7 mouse cellular contexts compared by ENCODE assay signal in the genomic region with DNA sequence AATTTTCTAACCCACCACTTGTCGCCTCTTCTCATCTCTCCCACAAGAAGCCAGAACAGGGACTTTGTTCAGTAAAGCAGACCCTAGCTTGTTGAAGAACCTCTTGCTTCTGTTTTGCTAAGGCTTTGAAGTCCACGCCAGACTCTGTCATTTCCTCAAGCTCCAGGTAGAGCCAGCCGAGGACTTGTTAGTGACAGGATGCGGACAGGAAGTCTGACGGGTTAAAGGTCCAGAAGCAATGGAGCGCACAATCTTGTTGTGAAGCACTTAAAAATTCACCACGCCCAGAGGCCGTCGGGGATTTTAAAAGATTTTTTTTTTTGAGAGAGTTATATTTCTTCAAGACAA. TPM values are rescaled to one million over a fixed set of nuclear protein-coding genes. Genes with fewer than 3 reads are reported as not detected.
DNase-seq lines count a peak whose midpoint lies in the region; ATAC-seq and TF ChIP-seq lines count a peak whose summit lies in the region.

No protein-coding gene starts in this region.

- H3K9me3 ChIP-seq in CH12.LX (replicated peaks; ENCODE audit: low read length), result no peaks in the 10 kb centered on the region
- no peaks in the 10 kb centered on the region for H3K9me3 ChIP-seq in heart, embryonic 12.5 days (replicated peaks)
- H3K9me3 ChIP-seq in kidney, embryonic 15.5 days (replicated peaks), result no peaks in the 10 kb centered on the region

- H3K79me2 ChIP-seq in CH12.LX (replicated peaks; ENCODE audit: control insufficient read depth, extremely low read depth, insufficient read depth, poor library complexity, severe bottlenecking) (peaks cover 39% of the 10 kb centered on the region), macrophage (ENCODE audit: inconsistent target) (peaks cover 37% of the 10 kb centered on the region)

- dilution Hi-C loops in CH12.LX (cut with MboI; ENCODE audit: extremely low pct_ligation_motif_present, extremely low pct_unique_long_range_greater_than_20kb, low sequenced_read_pairs), result no loop called here

- TF ChIP-seq POLR2A in CH12.LX (IDR thresholded peaks at IDR 0.05; ENCODE audit: low read depth, low read length), result no peak

- in situ Hi-C loops in CH12.LX (cut with MboI; ENCODE audit: low pct_ligation_motif_present, low pct_unique_long_range_greater_than_20kb, low sequenced_read_pairs), result no loop called here

- peak overlapping the region; percentile 49 for H3K9ac ChIP-seq in CH12.LX (ENCODE audit: insufficient read depth, low read depth)
- H3K9ac ChIP-seq in heart, embryonic 12.5 days, result peak overlapping the region; percentile 98
- peak overlapping the region; percentile 88 for H3K9ac ChIP-seq in kidney, embryonic 15.5 days

- H3K4me3 ChIP-seq in CH12.LX (replicated peaks in 1 of 3; ENCODE audit: low read depth in 2 of 3, low read length in 2 of 3, poor library complexity in 1 of 3) (peak overlapping the region; percentile 44 to 96 (median 51)), macrophage (ENCODE audit: inconsistent target) (peak overlapping the region; percentile 29)
- H3K4me3 ChIP-seq in heart, embryonic 12.5 days, result peak overlapping the region; percentile 83
- H3K4me3 ChIP-seq in kidney, embryonic 15.5 days (replicated peaks), result peak overlapping the region; percentile 95

- TF ChIP-seq CTCF in CH12.LX (conservative IDR thresholded peaks at IDR 0.05 in 1 of 2, IDR thresholded peaks at IDR 0.05 in 1 of 2; ENCODE audit: low read depth in 2 of 2, low read length in 2 of 2), result no peak

- DNase-seq in CH12.LX (ENCODE audit: extremely low read depth), result no peak
- DNase-seq in adipocyte (ENCODE audit: low spot score), result peak; percentile 52
- peak; percentile 69 for DNase-seq in thymus, postnatal 25 days
- no peak for DNase-seq in cerebellum, adult 11-12 months

- H3K4me1 ChIP-seq in CH12.LX (ENCODE audit: control insufficient read depth in 1 of 2, insufficient read depth in 2 of 2), result peaks cover 21 to 55% of the 10 kb centered on the region in 2 experiments
- H3K4me1 ChIP-seq in heart, embryonic 12.5 days (replicated peaks), result peaks cover 64% of the 10 kb centered on the region
- peaks cover 75% of the 10 kb centered on the region for H3K4me1 ChIP-seq in kidney, embryonic 15.5 days

- no peaks in the 10 kb centered on the region for H3K27me3 ChIP-seq in CH12.LX (replicated peaks)
- no peaks in the 10 kb centered on the region for H3K27me3 ChIP-seq in heart, embryonic 12.5 days (replicated peaks)
- H3K27me3 ChIP-seq in kidney, embryonic 15.5 days, result no peaks in the 10 kb centered on the region

- peak overlapping the region; percentile 84 for H3K4me2 ChIP-seq in CH12.LX (ENCODE audit: insufficient read depth, low read depth, poor library complexity, severe bottlenecking)
- H3K4me2 ChIP-seq in heart, embryonic 12.5 days, result peak overlapping the region; percentile 78
- H3K4me2 ChIP-seq in kidney, embryonic 15.5 days, result peak overlapping the region; percentile 96

- WGBS in heart, embryonic 12.5 days, result 6% methylated on average over 9 of the region's 9 CpGs
- WGBS in kidney, embryonic 15.5 days, result 5% methylated on average over 9 of the region's 9 CpGs
- 7% methylated on average over 9 of the region's 9 CpGs for WGBS in macrophage (ENCODE audit: missing documents)

- H3K27ac ChIP-seq in CH12.LX (ENCODE audit: insufficient read depth, low read depth) (peak overlapping the region; percentile 88; the same call in 1 of the 2 replicates), macrophage (peak overlapping the region; percentile 99)
- H3K27ac ChIP-seq in heart, embryonic 12.5 days (ENCODE audit: poor library complexity, severe bottlenecking), result peak overlapping the region; percentile 100
- H3K27ac ChIP-seq in kidney, embryonic 15.5 days, result peak overlapping the region; percentile 99

- no peak for TF ChIP-seq RAD21 in CH12.LX (IDR thresholded peaks at IDR 0.05; ENCODE audit: low read depth, low read length)

- H3K36me3 ChIP-seq in CH12.LX (replicated peaks in 1 of 2; ENCODE audit: control insufficient read depth in 1 of 2, insufficient read depth in 1 of 2, low read length in 1 of 2) (peaks cover 2 to 17% of the 10 kb centered on the region in 2 experiments), macrophage (ENCODE audit: inconsistent target) (no peaks in the 10 kb centered on the region)
- no peaks in the 10 kb centered on the region for H3K36me3 ChIP-seq in heart, embryonic 12.5 days
- peaks cover 4% of the 10 kb centered on the region; the same call in 1 of the 2 replicates for H3K36me3 ChIP-seq in kidney, embryonic 15.5 days

- TF ChIP-seq EP300 in CH12.LX (IDR thresholded peaks at IDR 0.05; ENCODE audit: low read length), result no peak

- ATAC-seq in heart, embryonic 12.5 days (ENCODE audit: insufficient number of reproducible peaks, low FRiP score), result no peak
- no peak for ATAC-seq in kidney, embryonic 15.5 days (replicated peaks; ENCODE audit: low FRiP score)

TF ChIP-seq in CH12.LX, 34 proteins besides CTCF, POLR2A, EP300 and RAD21:
- TF ChIP-seq MXI1 (IDR thresholded peaks at IDR 0.05; ENCODE audit: low read depth, low read length) (no peak; the same call in 1 of the 2 replicates), MYC (IDR thresholded peaks at IDR 0.05; ENCODE audit: low read depth, low read length) (no peak), POLR2AphosphoS2 (IDR thresholded peaks at IDR 0.05; ENCODE audit: low read depth, low read length) (no peak), NELFE (IDR thresholded peaks at IDR 0.05; ENCODE audit: low read depth, low read length) (no peak), ELF1 (IDR thresholded peaks at IDR 0.05; ENCODE audit: low read depth, low read length) (0 out of 2 replicates have a peak, but pooled peaks have one; percentile 7), IRF4 (IDR thresholded peaks at IDR 0.05; ENCODE audit: low read depth, low read length) (0 out of 2 replicates have a peak, but pooled peaks have one; percentile 4), MAX (IDR thresholded peaks at IDR 0.05; ENCODE audit: low read length) (0 out of 2 replicates have a peak, but pooled peaks have one; percentile 6), MAZ (IDR thresholded peaks at IDR 0.05; ENCODE audit: low read depth, low read length) (no peak; the same call in 1 of the 2 replicates), KAT2A (IDR thresholded peaks at IDR 0.05; ENCODE audit: insufficient replicate concordance, low read length) (0 out of 2 replicates have a peak, but pooled peaks have one; percentile 24), USF1 (IDR thresholded peaks at IDR 0.05; ENCODE audit: low read depth, low read length) (no peak), ZNF384 (IDR thresholded peaks at IDR 0.05; ENCODE audit: low read depth, low read length) (peak; percentile 60), JUND (conservative IDR thresholded peaks at IDR 0.05; ENCODE audit: low read depth, low read length) (no peak), E2F4 (IDR thresholded peaks at IDR 0.05; ENCODE audit: insufficient replicate concordance, low read depth, low read length) (no peak), JUN (IDR thresholded peaks at IDR 0.05; ENCODE audit: insufficient read depth, low read depth, low read length) (no peak), PAX5 (IDR thresholded peaks at IDR 0.05; ENCODE audit: low read length) (no peak), GABPA (IDR thresholded peaks at IDR 0.05; ENCODE audit: insufficient replicate concordance, low read depth, low read length) (no peak), TBP (conservative IDR thresholded peaks at IDR 0.05; ENCODE audit: low read depth, low read length) (no peak; the same call in 1 of the 2 replicates), BHLHE40 (IDR thresholded peaks at IDR 0.05; ENCODE audit: low read depth, low read length) (no peak), ZC3H11A (IDR thresholded peaks at IDR 0.05; ENCODE audit: low read depth, low read length) (no peak), HCFC1 (IDR thresholded peaks at IDR 0.05; ENCODE audit: low read depth, low read length) (no peak), UBTF (IDR thresholded peaks at IDR 0.05; ENCODE audit: low read depth, low read length) (no peak), CHD2 (IDR thresholded peaks at IDR 0.05; ENCODE audit: low read length) (0 out of 2 replicates have a peak, but pooled peaks have one; percentile 52), SIN3A (IDR thresholded peaks at IDR 0.05; ENCODE audit: low read length) (peak; percentile 66; the same call in 1 of the 2 replicates), MEF2A (IDR thresholded peaks at IDR 0.05; ENCODE audit: borderline replicate concordance, low read depth, low read length) (no peak)

RNA-seq across cellular contexts. Expression of a gene that starts 0.8 kb away (rescaled TPM):
- total RNA-seq in CH12.LX (2012; rRNA removed) (10.9 and 11.0 TPM in 2 replicates), CH12.LX (2014; rRNA removed) (4.3 and 4.8 TPM in 2 replicates)
- polyA plus RNA-seq in CH12.LX (2012; ENCODE audit: insufficient read length, low read depth) (51.2 and 75.8 TPM in 2 replicates), macrophage (2018) (37.8 to 68.1 TPM (median 46.3 TPM) in 3 replicates)
- 53.5 and 56.6 TPM in 2 replicates for polyA plus RNA-seq in heart, embryonic 12.5 days (2016; fragmentation: Nextera tagmentation; extraction: Ambion mirVana)
- 18.5 and 21.5 TPM in 2 replicates for polyA plus RNA-seq in kidney, embryonic 15.5 days (2015; fragmentation: Nextera tagmentation; extraction: Ambion mirVana)
- total RNA-seq in macrophage (2018; cell fraction: chromatin; rRNA removed), result 100 to 1,000 TPM in 17 of 26 experiments, 10 to 100 TPM in 9; 29.4 to 174 (median 111) TPM
- 10 to 100 TPM; 29.8 to 74.5 (median 47.8) TPM for total RNA-seq in macrophage (2018; cell fraction: cytosol; rRNA removed)
- 100 to 1,000 TPM in 10 of 26 experiments, 10 to 100 TPM in 16; 36.8 to 163 (median 85.6) TPM for total RNA-seq in macrophage (2018; cell fraction: nucleus; rRNA removed)

RNA-seq across cellular contexts. Expression of a gene that starts 59.6 kb away (rescaled TPM):
- total RNA-seq in CH12.LX (2012; rRNA removed) (15.9 and 21.9 TPM in 2 replicates), CH12.LX (2014; rRNA removed) (12.1 and 13.0 TPM in 2 replicates)
- polyA plus RNA-seq in CH12.LX (2012; ENCODE audit: insufficient read length, low read depth) (16.1 and 18.3 TPM in 2 replicates), macrophage (2018) (2.5 to 4.1 TPM (median 3.7 TPM) in 3 replicates)
- polyA plus RNA-seq in heart, embryonic 12.5 days (2016; fragmentation: Nextera tagmentation; extraction: Ambion mirVana), result 32.3 and 36.8 TPM in 2 replicates
- polyA plus RNA-seq in kidney, embryonic 15.5 days (2015; fragmentation: Nextera tagmentation; extraction: Ambion mirVana), result 18.5 and 22.1 TPM in 2 replicates
- 10 to 100 TPM in 8 of 26 experiments, 1 to 10 TPM in 18; 1.6 to 22.0 (median 5.7) TPM for total RNA-seq in macrophage (2018; cell fraction: chromatin; rRNA removed)
- 1 to 10 TPM in 24 of 26 experiments, under 1 TPM in 2; 0.82 to 5.2 (median 2.1) TPM for total RNA-seq in macrophage (2018; cell fraction: cytosol; rRNA removed)
- 10 to 100 TPM in 1 of 26 experiments, 1 to 10 TPM in 25; 1.3 to 14.6 (median 3.6) TPM for total RNA-seq in macrophage (2018; cell fraction: nucleus; rRNA removed)

Comparison
In these comparisons a context has a peak if more than half of its experiments do, and no peak if none do; other contexts are left out.
1. DNase-seq: peak in adipocyte (single experiment) and thymus, postnatal 25 days (single experiment); none in CH12.LX (single experiment) and cerebellum, adult 11-12 months (single experiment).
2. H3K4me3 ChIP-seq: peak in every context shown above with its lines; median percentile 95 in kidney, embryonic 15.5 days; 83 in heart, embryonic 12.5 days; 51 in CH12.LX; 29 in macrophage.
3. Peak in every context shown above with its lines, with median percentiles within 50 percentile points of each other: H3K27ac ChIP-seq, H3K4me2 ChIP-seq and H3K9ac ChIP-seq.